Mouse (Mus musculus) ES-E14 (cell line): Measurements from ENCODE around the gene Pcgf6. TPM values are rescaled to one million over a fixed set of nuclear protein-coding genes. Genes with fewer than 3 reads are reported as not detected.

ENCODE experiments used
- DNase-seq: peaks from one replicate; pipeline ENCODE4 v3.0.0-alpha.2; 2013; ENCODE audit warnings: low read depth, low spot score
- H3K27ac ChIP-seq: 2 replicates; pipeline ENCODE4 v1.5.1; 2012; ENCODE audit warnings: low read depth, mild to moderate bottlenecking, low read length, moderate library complexity, mixed read lengths; ENCODE audit not compliant: poor library complexity, insufficient read depth, severe bottlenecking
- H3K36me3 ChIP-seq: 2 replicates; pipeline ENCODE4 v1.6.1; 2012; ENCODE audit warnings: mild to moderate bottlenecking, low read length, moderate library complexity, mixed read lengths; ENCODE audit not compliant: control insufficient read depth, poor library complexity, insufficient read depth, severe bottlenecking
- H3K4me1 ChIP-seq, 2 experiments: fragments of 150-350 bp in 1 of 2; sonication (generic) in 1 of 2; 2 replicates each; pipeline ENCODE4 v1.6.1; 2012; ENCODE audit warnings: low read length in 2 of 2, mild to moderate bottlenecking in 1 of 2, mixed read lengths in 1 of 2; ENCODE audit not compliant: control insufficient read depth in 2 of 2, insufficient read depth in 2 of 2, poor library complexity in 1 of 2
- H3K4me3 ChIP-seq, 2 experiments: fragments of 150-350 bp in 1 of 2; sonication (generic) in 1 of 2; 2 replicates each; pipeline ENCODE4 v1.5.1; 2012; ENCODE audit warnings: low read length in 2 of 2, low read depth in 1 of 2, mild to moderate bottlenecking in 1 of 2, mixed read lengths in 1 of 2; ENCODE audit not compliant: insufficient read depth in 1 of 2, poor library complexity in 1 of 2, severe bottlenecking in 1 of 2
- H3K9ac ChIP-seq: 2 replicates; pipeline ENCODE4 v1.6.1; 2012; ENCODE audit warnings: low read depth, mild to moderate bottlenecking, low read length, mixed read lengths; ENCODE audit not compliant: poor library complexity, insufficient read depth, severe bottlenecking
- H3K9me3 ChIP-seq: fragments of 150-350 bp; sonication (generic); 2 replicates; pipeline ENCODE4 v1.6.1; 2012; ENCODE audit warnings: low read depth, mild to moderate bottlenecking, low read length; ENCODE audit not compliant: control insufficient read depth, insufficient read depth
- CHD2 ChIP-seq: IDR thresholded peaks from 2 replicates; pipeline ENCODE4 v1.6.1; 2014; ENCODE audit warnings: mild to moderate bottlenecking, low read depth, low read length, inconsistent platforms
- HCFC1 ChIP-seq: IDR thresholded peaks from 2 replicates; pipeline ENCODE4 v1.6.1; 2012; ENCODE audit warnings: low read length, inconsistent platforms, borderline replicate concordance; ENCODE audit not compliant: insufficient read depth
- MAFK ChIP-seq: IDR thresholded peaks from 2 replicates; pipeline ENCODE4 v1.6.1; 2014; ENCODE audit warnings: mild to moderate bottlenecking, low read depth, low read length, inconsistent platforms; ENCODE audit not compliant: insufficient read depth
- ZC3H11A ChIP-seq: IDR thresholded peaks from 2 replicates; pipeline ENCODE4 v1.6.1; 2012; ENCODE audit warnings: low read depth, mild to moderate bottlenecking, inconsistent platforms, low read length, borderline replicate concordance
- ZNF384 ChIP-seq: IDR thresholded peaks from 2 replicates; pipeline ENCODE4 v1.6.1; 2012; ENCODE audit warnings: low read depth, low read length, inconsistent platforms
- in situ Hi-C, 2 experiments: fragments of 600-800 bp; cut with MboI; formaldehyde crosslinking; loops; one replicate each; pipeline ENCODE4 v1.15.1; 2025; ENCODE audit warnings: low sequenced_read_pairs in 2 of 2, inconsistent platforms in 1 of 2; ENCODE audit not compliant: unreplicated experiment in 2 of 2
- total RNA-seq: library from RNA; depleted of rRNA; stranded (reverse); fragments of 300-350 nt; gene quantifications from 2 replicates; pipeline ENCODE4 v1.2.3, GENCODE M21; 2012

Pcgf6 gene
- total RNA-seq, 1 experiment = 40.2 TPM

DNA sequence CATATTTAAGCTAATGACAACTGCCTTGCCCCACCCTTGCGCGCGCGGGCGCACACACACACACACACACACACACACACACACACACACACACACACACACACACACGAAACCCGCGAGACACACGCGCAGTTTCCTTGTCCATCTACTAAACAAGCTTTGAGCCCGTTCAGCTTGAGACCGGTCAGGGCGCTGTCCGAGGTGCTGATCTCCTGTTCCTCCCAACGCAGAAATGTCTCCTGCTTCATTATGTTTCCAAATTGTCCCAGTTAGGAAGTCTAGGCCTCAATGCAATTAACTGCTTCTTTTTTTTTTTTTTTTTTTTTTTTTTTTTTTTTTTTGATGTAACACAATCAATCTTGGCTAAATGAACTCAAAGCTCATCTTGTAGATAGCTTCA, 34.2 kb downstream of the Pcgf6 start:
- Histone ChIP-seq H3K9ac (no peak overlapping the region), H3K9me3 (no peaks in the 10 kb centered on the region), H3K4me3 (peak overlapping the region; percentile 83 to 93), H3K4me1 (peaks cover 6 to 11% of the 10 kb centered on the region in 2 experiments), H3K36me3 (peaks cover under 1% of the 10 kb centered on the region; the same call in 1 of the 2 replicates), H3K27ac (no peak overlapping the region)
- TF ChIP-seq MAFK (no peak), ZNF384 (peak; percentile 82)
- no peak for DNase-seq
- in situ Hi-C loops = no loop called here

DNA sequence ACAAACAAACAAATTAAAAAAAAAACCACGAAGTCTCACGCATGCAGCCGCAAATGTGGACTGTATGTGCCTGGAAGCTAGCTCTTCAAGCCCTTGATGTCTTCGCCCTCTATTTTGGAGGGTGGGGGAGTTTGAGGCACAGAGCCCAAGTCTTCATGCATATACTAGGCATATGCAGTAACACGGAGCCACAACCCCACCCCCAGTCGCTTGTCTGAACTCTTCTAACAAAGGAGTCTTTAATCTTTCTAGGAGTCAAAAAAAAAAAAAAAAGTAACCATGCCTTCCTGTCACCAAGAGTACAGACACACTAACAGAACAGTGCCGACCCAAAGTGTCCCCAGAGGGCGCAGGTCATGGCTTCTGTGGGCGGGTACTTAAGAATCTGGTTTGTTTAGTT, 34.7 kb downstream of the Pcgf6 start:
- no peak for DNase-seq
- Histone ChIP-seq H3K36me3 (no peaks in the 10 kb centered on the region), H3K4me3 (peak overlapping the region; percentile 83 to 93), H3K9me3 (no peaks in the 10 kb centered on the region), H3K9ac (peak overlapping the region; percentile 92), H3K4me1 (peaks cover 6 to 11% of the 10 kb centered on the region in 2 experiments), H3K27ac (no peak overlapping the region)
- in situ Hi-C loops = no loop called here
- no peak for TF ChIP-seq CHD2
- no peak for TF ChIP-seq ZNF384
- TF ChIP-seq ZC3H11A = no peak
- no peak for TF ChIP-seq HCFC1
- no peak for TF ChIP-seq MAFK

DNA sequence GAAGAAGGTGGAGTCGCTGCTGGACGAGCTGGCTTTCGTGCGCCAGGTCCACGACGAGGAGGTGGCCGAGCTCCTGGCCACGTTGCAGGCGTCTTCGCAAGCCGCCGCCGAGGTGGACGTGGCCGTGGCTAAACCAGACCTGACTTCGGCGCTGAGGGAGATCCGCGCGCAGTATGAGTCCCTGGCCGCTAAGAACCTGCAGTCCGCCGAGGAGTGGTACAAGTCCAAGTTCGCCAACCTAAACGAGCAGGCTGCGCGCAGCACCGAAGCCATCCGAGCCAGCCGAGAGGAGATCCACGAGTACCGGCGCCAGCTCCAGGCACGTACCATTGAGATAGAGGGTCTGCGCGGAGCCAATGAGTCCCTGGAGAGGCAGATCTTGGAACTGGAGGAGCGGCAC, 35.3 kb downstream of the Pcgf6 start:
- Histone ChIP-seq H3K4me1 (peaks cover 6 to 11% of the 10 kb centered on the region in 2 experiments), H3K36me3 (no peaks in the 10 kb centered on the region), H3K27ac (no peak overlapping the region), H3K9me3 (no peaks in the 10 kb centered on the region), H3K4me3 (peak overlapping the region; percentile 83 to 93), H3K9ac (peak overlapping the region; percentile 92)
- no peak for TF ChIP-seq CHD2
- no peak for TF ChIP-seq ZC3H11A
- no peak for TF ChIP-seq HCFC1
- TF ChIP-seq MAFK = no peak
- no peak for TF ChIP-seq ZNF384
- no peak for DNase-seq
- in situ Hi-C loops = no loop called here

DNA sequence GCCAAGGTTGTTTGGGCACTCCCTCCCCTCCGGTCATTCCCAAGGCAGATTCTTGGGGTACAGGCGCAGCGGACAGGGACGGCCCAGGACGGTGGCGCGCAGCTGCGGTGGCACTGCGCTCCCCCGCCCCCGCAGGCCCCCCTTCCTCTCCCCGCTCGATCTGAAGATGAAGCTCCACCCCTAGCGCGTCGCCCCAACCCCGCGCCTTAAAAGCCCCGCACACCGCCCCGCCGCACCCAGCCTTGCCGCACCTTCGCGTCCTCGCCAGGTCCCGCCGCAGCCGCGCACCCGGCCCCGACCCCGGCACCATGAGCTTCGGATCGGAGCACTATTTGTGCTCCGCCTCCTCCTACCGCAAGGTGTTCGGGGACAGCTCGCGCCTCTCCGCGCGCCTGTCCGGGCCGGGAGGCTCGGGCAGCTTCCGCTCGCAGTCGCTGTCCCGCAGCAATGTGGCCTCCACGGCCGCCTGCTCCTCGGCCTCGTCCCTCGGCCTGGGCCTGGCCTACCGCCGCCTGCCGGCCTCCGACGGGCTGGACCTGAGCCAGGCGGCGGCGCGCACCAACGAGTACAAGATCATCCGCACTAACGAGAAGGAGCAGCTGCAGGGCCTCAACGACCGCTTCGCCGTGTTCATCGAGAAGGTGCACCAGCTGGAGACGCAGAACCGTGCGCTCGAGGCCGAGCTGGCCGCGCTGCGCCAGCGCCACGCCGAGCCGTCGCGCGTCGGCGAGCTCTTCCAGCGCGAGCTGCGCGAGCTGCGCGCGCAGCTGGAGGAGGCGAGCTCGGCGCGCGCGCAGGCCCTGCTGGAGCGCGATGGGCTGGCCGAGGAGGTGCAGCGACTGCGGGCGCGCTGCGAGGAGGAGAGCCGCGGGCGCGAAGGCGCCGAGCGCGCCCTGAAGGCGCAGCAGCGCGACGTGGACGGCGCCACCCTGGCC, 36.0 kb downstream of the Pcgf6 start, which contains the start of the genes Ina and Nt5c2:
Gene Ina (plus strand): TSS at position 252 of the 935 bp plus-strand sequence.
Gene Nt5c2 (minus strand): TSS at position 707 of the 935 bp plus-strand sequence.
- H3K27ac ChIP-seq = peak within 1 kb of the TSS; percentile 41
- in situ Hi-C loops = no loop called here
- H3K4me1 ChIP-seq = peaks cover 4 to 10% of the 10 kb centered on the region in 2 experiments
- peak within 1 kb of the TSS; percentile 92 for H3K9ac ChIP-seq
- TF ChIP-seq CHD2 (no peak), HCFC1 (no peak), ZC3H11A (no peak), MAFK (no peak), ZNF384 (no peak)
- no peak for DNase-seq
- H3K4me3 ChIP-seq = peak within 1 kb of the TSS; percentile 83 to 93
- H3K36me3 ChIP-seq = no peaks in the 10 kb centered on the region
- H3K9me3 ChIP-seq = no peaks in the 10 kb centered on the region

DNA sequence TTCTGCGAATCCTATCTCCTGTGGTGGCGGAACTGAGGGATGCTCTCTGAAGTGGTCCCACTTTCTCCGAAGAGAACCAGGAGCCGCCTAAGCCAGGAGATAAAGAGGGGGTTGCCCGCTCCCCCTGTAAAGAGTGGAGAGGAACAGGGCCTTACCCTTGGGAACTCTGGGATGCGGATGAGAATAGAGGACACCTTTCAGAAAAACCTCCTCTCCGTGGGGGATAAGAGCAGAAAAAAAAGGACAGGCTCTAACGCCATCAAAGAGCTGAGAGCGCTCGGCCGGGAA, 36.6 kb downstream of the Pcgf6 start:
- in situ Hi-C loops = no loop called here
- TF ChIP-seq MAFK (no peak), ZNF384 (0 out of 2 replicates have a peak, but pooled peaks have one; percentile 15)
- Histone ChIP-seq H3K9ac (peak overlapping the region; percentile 92; the same call in 1 of the 2 replicates), H3K4me1 (peaks cover 4 to 10% of the 10 kb centered on the region in 2 experiments; a peak in 3 of 4 replicates), H3K4me3 (peak overlapping the region; percentile 83 to 93), H3K36me3 (no peaks in the 10 kb centered on the region), H3K9me3 (no peaks in the 10 kb centered on the region), H3K27ac (no peak overlapping the region)
- no peak for DNase-seq
